Mouse (Mus musculus) heart, postnatal 0 days (tissue): ENCODE results near the gene Urgcp. TPM values are rescaled to one million over a fixed set of nuclear protein-coding genes. Genes with fewer than 3 reads are reported as not detected.
A peak's percentile ranks its signal among the peaks of the same experiment; 100 is the strongest.

Source experiments
- ATAC-seq: fragments of 200-750 bp; cut with Nextera tagmentation; 2 replicates; pipeline ENCODE4 v1.8.0; 2017; ENCODE audit warnings: low read depth, moderate number of reproducible peaks, moderate library complexity; ENCODE audit not compliant: insufficient read depth
- DNase-seq: peaks from one replicate; pipeline ENCODE4 v3.0.0-alpha.2; 2016; ENCODE audit warnings: low spot score
- H3K27ac ChIP-seq: fragments of 300-500 bp; sonication (generic); 2 replicates; pipeline ENCODE4 v1.5.1; 2014; ENCODE audit warnings: low read depth, mild to moderate bottlenecking
- H3K27me3 ChIP-seq: fragments of 300-500 bp; sonication (generic); 2 replicates; pipeline ENCODE4 v1.6.1; 2014; ENCODE audit warnings: low read length, mixed read lengths; ENCODE audit not compliant: control insufficient read depth, insufficient read depth
- H3K36me3 ChIP-seq: fragments of 300-500 bp; sonication (generic); replicated peaks from 2 replicates; pipeline ENCODE4 v1.6.1; 2014; ENCODE audit warnings: low read length, mixed read lengths; ENCODE audit not compliant: control insufficient read depth, insufficient read depth
- H3K4me1 ChIP-seq: fragments of 300-500 bp; sonication (generic); 2 replicates; pipeline ENCODE4 v1.6.1; 2014; ENCODE audit warnings: antibody characterized with exemption; ENCODE audit not compliant: control insufficient read depth, insufficient read depth
- H3K4me2 ChIP-seq: fragments of 300-500 bp; sonication (generic); 2 replicates; pipeline ENCODE4 v1.6.1; 2014; ENCODE audit warnings: low read depth, mild to moderate bottlenecking, low read length, moderate library complexity
- H3K4me3 ChIP-seq: fragments of 300-500 bp; sonication (generic); 2 replicates; pipeline ENCODE4 v1.5.1; 2014; ENCODE audit warnings: low read depth, low read length
- H3K9ac ChIP-seq: fragments of 300-500 bp; sonication (generic); replicated peaks from 2 replicates; pipeline ENCODE4 v1.6.1; 2014; ENCODE audit warnings: low read depth, low read length, mixed read lengths
- H3K9me3 ChIP-seq: fragments of 300-500 bp; sonication (generic); replicated peaks from 2 replicates; pipeline ENCODE4 v1.6.1; 2016; ENCODE audit warnings: low read length; ENCODE audit not compliant: control insufficient read depth
- CTCF ChIP-seq: IDR thresholded peaks from 2 replicates; pipeline ENCODE4 v1.5.1; 2016; ENCODE audit warnings: antibody characterized with exemption, control low read depth, low read depth
- EP300 ChIP-seq: IDR thresholded peaks from 2 replicates; pipeline ENCODE4 v1.6.1; 2016; ENCODE audit warnings: antibody characterized with exemption, low read depth
- WGBS: fragments of 180-500 bp; shearing (Covaris S2); extraction: QIAGEN DNeasy Blood & Tissue Kit; methylation state at CpG from one replicate; pipeline ENCODE4 v1.1.7; 2014; 5-methylcytosine and 5-hydroxymethylcytosine counted together
- polyA plus RNA-seq: library from polyadenylated mRNA; unstranded; fragments of >200 nt; fragmentation: Nextera tagmentation; extraction: Ambion mirVana; gene quantifications from 2 replicates; pipeline ENCODE4 v1.2.1, GENCODE M21; 2015
- total RNA-seq: library from RNA; depleted of rRNA; stranded (reverse); fragments of >200 nt; gene quantifications from 2 replicates; pipeline ENCODE4 v1.2.3, GENCODE M21; 2014; ENCODE audit warnings: low replicate concordance

Gene Urgcp
- total and polyA plus RNA-seq, 2 experiments from 2014 or later: 38.0 to 71.3 TPM

DNA sequence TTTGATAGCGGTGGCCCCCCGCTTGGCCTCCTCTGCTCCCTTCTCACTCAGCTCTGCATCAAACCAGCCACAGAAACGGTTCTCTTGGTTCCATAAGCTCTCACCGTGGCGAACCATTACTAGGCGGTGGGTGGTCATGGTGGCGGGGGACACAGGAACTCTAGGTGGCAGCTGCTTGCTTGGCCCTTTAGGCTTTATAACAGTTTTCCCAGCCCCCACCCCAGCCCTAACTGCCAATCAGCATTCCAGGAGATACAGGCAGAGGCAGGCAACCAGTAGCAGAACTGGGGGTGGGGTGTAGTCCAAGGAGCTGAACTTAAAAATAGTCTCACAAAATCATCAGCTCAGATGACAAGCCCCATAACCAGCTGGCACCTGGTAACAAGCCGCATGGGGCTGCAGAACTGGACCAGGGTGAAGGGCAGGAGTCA is 41.4 kb upstream of the Urgcp start, which contains the start of gene Pgam2:
Gene Pgam2 (minus strand): TSS at position 183 of the 431 bp plus-strand sequence.
- peak; percentile 93 for DNase-seq
- peak within 1 kb of the TSS; percentile 65 for H3K4me2 ChIP-seq
- H3K27me3 ChIP-seq: no peaks in the 10 kb centered on the region
- H3K27ac ChIP-seq: peak within 1 kb of the TSS; percentile 86
- no peaks in the 10 kb centered on the region for H3K9me3 ChIP-seq
- peaks cover 25% of the 10 kb centered on the region for H3K36me3 ChIP-seq
- H3K9ac ChIP-seq: peak within 1 kb of the TSS; percentile 78
- TF ChIP-seq EP300: peak; percentile 86
- TF ChIP-seq CTCF: no peak
- peaks cover 18% of the 10 kb centered on the region for H3K4me1 ChIP-seq
- 16% methylated on average over 8 of the region's 8 CpGs for WGBS
- peak; percentile 91 for ATAC-seq
- H3K4me3 ChIP-seq: peak within 1 kb of the TSS; percentile 58

DNA sequence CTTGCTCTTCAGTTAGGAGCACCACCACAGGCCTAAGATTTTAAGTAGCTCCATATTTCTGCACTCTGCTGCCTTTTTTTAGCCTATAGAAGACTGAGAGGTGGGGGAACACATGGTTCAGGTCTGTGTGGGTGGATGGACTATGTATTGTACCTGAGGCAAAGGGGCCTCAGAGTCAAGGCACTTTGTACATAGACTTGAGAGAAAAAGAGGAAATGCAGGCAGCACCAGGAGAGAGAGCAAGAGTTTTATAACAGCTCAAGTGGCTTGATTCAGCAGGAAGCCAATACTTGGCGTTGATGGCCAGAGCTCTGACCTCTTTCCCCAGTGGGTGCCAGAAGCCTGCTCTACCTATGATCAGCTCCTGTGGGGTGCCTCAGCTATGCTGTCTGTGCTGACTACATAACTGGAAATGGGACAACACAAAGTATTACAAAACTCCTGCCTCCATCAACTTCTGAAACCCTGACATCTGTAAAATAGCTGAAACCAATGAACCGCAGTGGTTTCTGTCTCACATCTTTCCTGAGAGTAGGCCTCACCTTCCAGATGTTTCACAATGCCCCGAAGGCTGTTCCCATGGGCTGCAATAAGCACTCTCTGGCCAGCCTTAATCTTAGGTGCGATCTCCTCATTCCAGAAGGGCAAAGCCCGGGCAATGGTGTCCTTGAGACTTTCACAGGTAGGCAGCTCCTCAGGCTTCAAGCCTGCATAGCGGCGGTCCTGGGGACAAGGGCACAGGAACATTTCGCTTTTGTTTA is 40.5 kb upstream of the Urgcp start:
- no peak for TF ChIP-seq CTCF
- 0 out of 2 replicates have a peak, but pooled peaks have one; percentile 5 for TF ChIP-seq EP300
- H3K27me3 ChIP-seq: no peaks in the 10 kb centered on the region
- H3K9me3 ChIP-seq: no peaks in the 10 kb centered on the region
- H3K27ac ChIP-seq: peak overlapping the region; percentile 86
- H3K36me3 ChIP-seq: peaks cover 32% of the 10 kb centered on the region
- DNase-seq (no peak), ATAC-seq (no peak)
- peak overlapping the region; percentile 78 for H3K9ac ChIP-seq
- peak overlapping the region; percentile 65 for H3K4me2 ChIP-seq
- WGBS: 36% methylated on average over 8 of the region's 8 CpGs
- H3K4me3 ChIP-seq: peak overlapping the region; percentile 58
- peaks cover 18% of the 10 kb centered on the region for H3K4me1 ChIP-seq

DNA sequence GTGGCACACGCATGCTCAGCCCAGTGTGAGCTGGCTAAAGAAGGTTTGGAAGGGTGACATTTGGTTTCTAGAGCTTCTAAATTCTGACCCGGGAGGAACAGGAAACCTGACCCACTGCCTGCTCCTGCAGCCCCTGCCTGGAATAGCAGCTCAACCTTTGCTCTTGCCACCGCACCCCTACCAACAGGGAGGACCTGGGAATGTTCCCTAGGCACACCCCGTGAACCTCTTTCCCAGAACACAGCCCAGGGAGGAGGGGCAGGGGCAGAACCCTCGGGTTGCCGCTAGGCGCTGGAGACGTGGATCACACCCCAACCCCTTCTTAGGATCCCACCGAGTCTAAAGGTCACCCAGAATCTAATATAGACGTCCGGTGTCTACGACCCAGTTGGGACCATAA is 39.8 kb upstream of the Urgcp start:
- no peaks in the 10 kb centered on the region for H3K27me3 ChIP-seq
- TF ChIP-seq CTCF: no peak
- TF ChIP-seq EP300: 0 out of 2 replicates have a peak, but pooled peaks have one; percentile 16
- peaks cover 18% of the 10 kb centered on the region for H3K4me1 ChIP-seq
- H3K36me3 ChIP-seq: peaks cover 39% of the 10 kb centered on the region
- peak overlapping the region; percentile 58 for H3K4me3 ChIP-seq
- H3K4me2 ChIP-seq: peak overlapping the region; percentile 65
- peak; percentile 37 for DNase-seq
- ATAC-seq: peak; percentile 25; the same call in 1 of the 2 replicates
- peak overlapping the region; percentile 78 for H3K9ac ChIP-seq
- 28% methylated on average over 12 of the region's 12 CpGs for WGBS
- H3K27ac ChIP-seq: peak overlapping the region; percentile 86
- no peaks in the 10 kb centered on the region for H3K9me3 ChIP-seq

DNA sequence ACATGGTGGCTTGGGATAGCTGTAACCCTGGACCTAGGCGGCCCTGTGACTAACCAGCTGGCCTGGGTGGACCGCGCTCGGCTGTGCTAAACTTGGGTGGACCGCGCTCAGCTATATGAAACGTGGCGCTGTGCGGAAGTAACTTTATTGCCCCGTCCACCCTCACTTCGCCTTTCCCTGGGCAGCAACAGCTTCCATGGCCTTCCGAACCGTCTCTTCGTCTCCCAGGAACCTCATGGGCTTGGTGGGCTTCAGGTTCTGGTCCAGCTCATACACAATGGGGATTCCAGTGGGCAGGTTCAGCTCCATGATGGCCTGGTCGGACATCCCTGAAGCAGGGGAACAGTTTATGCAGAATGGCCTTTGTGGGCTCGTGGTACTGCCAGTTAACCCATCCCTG is 39.3 kb upstream of the Urgcp start:
- 82% methylated on average over 16 of the region's 16 CpGs for WGBS
- H3K4me1 ChIP-seq: peaks cover 18% of the 10 kb centered on the region
- peak overlapping the region; percentile 78 for H3K9ac ChIP-seq

DNA sequence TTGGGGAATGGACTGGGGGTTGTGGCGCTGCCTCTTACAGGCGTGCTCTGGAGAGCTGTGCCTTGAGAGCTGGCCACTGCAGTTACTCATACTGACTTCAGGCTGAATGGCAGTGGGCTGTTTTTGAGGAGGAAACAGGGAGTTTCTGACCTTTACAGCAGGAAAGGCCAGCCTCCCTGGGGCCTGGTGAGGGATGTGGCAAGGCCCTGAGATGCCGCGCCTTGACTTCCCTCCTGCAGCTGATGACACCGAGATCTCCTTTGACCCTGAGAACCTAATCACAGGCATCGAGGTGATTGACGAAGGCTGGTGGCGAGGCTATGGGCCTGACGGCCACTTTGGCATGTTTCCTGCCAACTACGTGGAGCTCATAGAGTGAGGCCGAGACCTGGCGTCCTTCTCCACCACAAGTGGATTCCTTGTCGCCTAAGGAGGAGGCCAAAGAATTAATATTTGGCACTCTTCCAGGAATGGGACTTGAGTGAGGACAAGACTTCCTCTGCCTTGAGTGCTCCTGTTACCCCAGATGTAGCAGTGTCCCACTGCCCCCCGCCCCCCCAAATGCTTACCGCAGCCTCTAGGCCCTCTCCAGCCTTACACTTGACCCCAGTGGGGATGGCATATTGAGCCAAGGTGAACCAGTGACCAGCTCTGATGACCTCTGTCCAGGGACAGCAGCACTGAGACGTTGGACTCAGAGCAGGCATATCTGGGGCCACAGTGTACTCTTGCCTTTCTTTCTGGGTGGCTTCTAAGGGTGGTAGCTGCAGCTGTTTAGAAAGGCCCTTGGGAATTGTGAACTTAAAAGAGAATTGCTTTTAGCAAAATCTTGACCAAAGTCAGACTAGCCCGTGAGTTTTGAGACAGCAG is 37.7 kb upstream of the Urgcp start:
- H3K4me3 ChIP-seq: no peak overlapping the region
- WGBS: 43% methylated on average over 17 of the region's 17 CpGs

More for the DNA sequence above, 39.3 kb upstream of the Urgcp start:
- no peaks in the 10 kb centered on the region for H3K27me3 ChIP-seq
- H3K27ac ChIP-seq: peak overlapping the region; percentile 86
- no peak for DNase-seq
- peak overlapping the region; percentile 65 for H3K4me2 ChIP-seq
- H3K4me3 ChIP-seq: peak overlapping the region; percentile 58
- H3K36me3 ChIP-seq: peaks cover 44% of the 10 kb centered on the region
- ATAC-seq: no peak
- no peaks in the 10 kb centered on the region for H3K9me3 ChIP-seq
- TF ChIP-seq CTCF: no peak
- TF ChIP-seq EP300: no peak

More for the DNA sequence above, 37.7 kb upstream of the Urgcp start:
- H3K27me3 ChIP-seq: no peaks in the 10 kb centered on the region
- TF ChIP-seq EP300 (no peak), CTCF (no peak)
- peaks cover 26% of the 10 kb centered on the region for H3K4me1 ChIP-seq
- H3K36me3 ChIP-seq: peaks cover 54% of the 10 kb centered on the region
- no peak overlapping the region for H3K4me2 ChIP-seq
- H3K27ac ChIP-seq: 0 out of 2 replicates have a peak overlapping the region, but pooled peaks have one; percentile 33
- DNase-seq (no peak), ATAC-seq (no peak)
- H3K9ac ChIP-seq: no peak overlapping the region
- no peaks in the 10 kb centered on the region for H3K9me3 ChIP-seq
